Mouse (Mus musculus): ENCODE measurements at regions not wholly inside any gene's neighbourhood (a gene's known extent, or its start where the extent isn't known, plus 50 kb on each side); places are given as distances from the start of the nearest gene placed in this dataset.

DNA sequence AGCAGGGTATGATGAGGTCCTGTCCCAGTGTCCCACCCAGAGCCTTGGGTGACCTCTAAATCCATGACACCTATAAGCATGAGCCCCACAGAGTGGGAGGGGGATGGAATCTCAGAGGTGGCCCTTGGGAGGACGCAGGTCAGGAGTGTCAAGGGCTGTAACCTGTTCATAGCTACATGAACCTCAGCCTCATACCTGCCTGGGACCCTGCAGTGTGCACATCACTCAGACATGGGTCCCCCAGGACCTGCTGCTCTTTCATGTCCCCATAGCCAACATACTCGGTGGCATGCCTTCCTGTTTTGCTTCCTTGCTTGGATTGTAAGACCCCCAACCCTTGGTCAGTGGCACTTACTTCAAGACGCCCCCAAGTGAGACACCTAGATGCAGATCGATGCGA is 66.9 kb upstream of the Hs6st1 start:
- H3K36me3 ChIP-seq (ENCODE audit: control insufficient read depth, insufficient read depth): no peaks in the 10 kb centered on the region
- WGBS: 89% methylated on average over 5 of the region's 5 CpGs
- no peak overlapping the region for H3K9ac ChIP-seq (ENCODE audit: low read depth, low read length)
- H3K4me2 ChIP-seq (replicated peaks; ENCODE audit: low read depth): no peak overlapping the region
- ATAC-seq: no peak
- no peak overlapping the region for H3K4me3 ChIP-seq (ENCODE audit: low read depth, low read length)
- no peaks in the 10 kb centered on the region for H3K9me3 ChIP-seq (ENCODE audit: control insufficient read depth)
- H3K27ac ChIP-seq (ENCODE audit: low read depth, low read length): no peak overlapping the region
- no peaks in the 10 kb centered on the region for H3K27me3 ChIP-seq (replicated peaks; ENCODE audit: control insufficient read depth, insufficient read depth, low read length)
- H3K4me1 ChIP-seq (replicated peaks; ENCODE audit: control insufficient read depth, insufficient read depth, low read length): no peaks in the 10 kb centered on the region
- TF ChIP-seq CTCF (IDR thresholded peaks at IDR 0.05; ENCODE audit: low read depth): no peak

GRCm38 (mm10) chr1:36001821-36002220 is 66.4 kb upstream of the Hs6st1 start:
- no peak for TF ChIP-seq CTCF (IDR thresholded peaks at IDR 0.05; ENCODE audit: low read depth)
- H3K4me3 ChIP-seq (ENCODE audit: low read depth, low read length): no peak overlapping the region
- no peak overlapping the region for H3K9ac ChIP-seq (ENCODE audit: low read depth, low read length)
- no peaks in the 10 kb centered on the region for H3K36me3 ChIP-seq (ENCODE audit: control insufficient read depth, insufficient read depth)
- whole genome bisulfite sequencing: 67% methylated on average over 1 of the region's 1 CpGs
- H3K4me2 ChIP-seq (replicated peaks; ENCODE audit: low read depth): no peak overlapping the region
- H3K9me3 ChIP-seq (ENCODE audit: control insufficient read depth): no peaks in the 10 kb centered on the region
- no peaks in the 10 kb centered on the region for H3K4me1 ChIP-seq (replicated peaks; ENCODE audit: control insufficient read depth, insufficient read depth, low read length)
- H3K27ac ChIP-seq (ENCODE audit: low read depth, low read length): no peak overlapping the region
- no peaks in the 10 kb centered on the region for H3K27me3 ChIP-seq (replicated peaks; ENCODE audit: control insufficient read depth, insufficient read depth, low read length)
- ATAC-seq: no peak

- H3K36me3 ChIP-seq (ENCODE audit: control insufficient read depth, insufficient read depth): no peaks in the 10 kb centered on the region
- H3K27me3 ChIP-seq (replicated peaks; ENCODE audit: control insufficient read depth, insufficient read depth, low read length): no peaks in the 10 kb centered on the region
- H3K4me3 ChIP-seq (ENCODE audit: low read depth, low read length): no peak overlapping the region
- no peaks in the 10 kb centered on the region for H3K4me1 ChIP-seq (replicated peaks; ENCODE audit: control insufficient read depth, insufficient read depth, low read length)
- no peak overlapping the region for H3K4me2 ChIP-seq (replicated peaks; ENCODE audit: low read depth)
- no peak overlapping the region for H3K27ac ChIP-seq (ENCODE audit: low read depth, low read length)
- no peaks in the 10 kb centered on the region for H3K9me3 ChIP-seq (ENCODE audit: control insufficient read depth)
- WGBS: 42% methylated on average over 9 of the region's 9 CpGs
- H3K9ac ChIP-seq (ENCODE audit: low read depth, low read length): no peak overlapping the region
- no peak for ATAC-seq
- TF ChIP-seq CTCF (IDR thresholded peaks at IDR 0.05; ENCODE audit: low read depth): no peak
These were observed 64.6 kb upstream of the Hs6st1 start for GRCm38 (mm10) chr1:36003592-36003991.

GRCm38 (mm10) chr1:36008598-36008997 is 59.6 kb upstream of the Hs6st1 start:
- no peak for TF ChIP-seq CTCF (IDR thresholded peaks at IDR 0.05; ENCODE audit: low read depth)
- 86% methylated on average over 6 of the region's 6 CpGs for WGBS
- no peaks in the 10 kb centered on the region for H3K4me1 ChIP-seq (replicated peaks; ENCODE audit: control insufficient read depth, insufficient read depth, low read length)
- ATAC-seq: no peak
- no peak overlapping the region for H3K27ac ChIP-seq (ENCODE audit: low read depth, low read length)
- no peak overlapping the region for H3K4me3 ChIP-seq (ENCODE audit: low read depth, low read length)
- H3K27me3 ChIP-seq (replicated peaks; ENCODE audit: control insufficient read depth, insufficient read depth, low read length): no peaks in the 10 kb centered on the region
- no peak overlapping the region for H3K9ac ChIP-seq (ENCODE audit: low read depth, low read length)
- H3K4me2 ChIP-seq (replicated peaks; ENCODE audit: low read depth): no peak overlapping the region
- no peaks in the 10 kb centered on the region for H3K36me3 ChIP-seq (ENCODE audit: control insufficient read depth, insufficient read depth)
- no peaks in the 10 kb centered on the region for H3K9me3 ChIP-seq (ENCODE audit: control insufficient read depth)

DNA sequence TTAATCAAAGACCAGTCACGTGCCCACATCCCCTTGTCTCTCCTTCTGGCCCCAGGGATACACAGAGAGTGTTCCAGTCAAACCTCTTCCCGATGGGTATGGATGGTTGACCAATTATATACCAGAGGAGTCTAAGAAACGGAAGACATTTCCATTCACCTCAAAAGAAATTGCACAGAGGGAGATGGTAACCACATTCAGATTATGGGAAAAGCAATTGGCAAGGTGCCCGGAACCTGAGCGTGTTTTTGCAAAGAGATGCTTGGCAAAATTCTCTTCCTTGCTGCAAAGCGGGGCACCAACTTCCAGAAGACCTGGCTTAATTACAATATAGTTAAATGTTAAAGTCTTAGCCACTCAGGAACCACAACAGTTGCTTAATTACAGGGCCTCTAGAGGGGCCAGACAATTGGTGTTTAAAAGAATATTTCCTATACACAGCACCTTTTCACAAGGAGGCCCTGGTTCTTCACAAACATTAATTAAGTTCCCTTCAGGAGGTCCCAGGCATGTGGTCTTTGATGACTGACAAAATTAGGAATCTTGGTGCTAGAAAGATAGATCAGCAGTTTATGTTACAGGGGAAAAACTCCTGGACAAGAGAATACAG is 59.1 kb upstream of the Hs6st1 start:
- Histone ChIP-seq H3K27me3 (replicated peaks; ENCODE audit: control insufficient read depth, insufficient read depth, low read length) (no peaks in the 10 kb centered on the region), H3K36me3 (ENCODE audit: control insufficient read depth, insufficient read depth) (no peaks in the 10 kb centered on the region), H3K4me1 (replicated peaks; ENCODE audit: control insufficient read depth, insufficient read depth, low read length) (no peaks in the 10 kb centered on the region), H3K4me3 (ENCODE audit: low read depth, low read length) (no peak overlapping the region), H3K27ac (ENCODE audit: low read depth, low read length) (no peak overlapping the region), H3K4me2 (replicated peaks; ENCODE audit: low read depth) (no peak overlapping the region), H3K9me3 (ENCODE audit: control insufficient read depth) (no peaks in the 10 kb centered on the region), H3K9ac (ENCODE audit: low read depth, low read length) (no peak overlapping the region)
- 76% methylated on average over 6 of the region's 6 CpGs for WGBS
- ATAC-seq: no peak
- no peak for TF ChIP-seq CTCF (IDR thresholded peaks at IDR 0.05; ENCODE audit: low read depth)

DNA sequence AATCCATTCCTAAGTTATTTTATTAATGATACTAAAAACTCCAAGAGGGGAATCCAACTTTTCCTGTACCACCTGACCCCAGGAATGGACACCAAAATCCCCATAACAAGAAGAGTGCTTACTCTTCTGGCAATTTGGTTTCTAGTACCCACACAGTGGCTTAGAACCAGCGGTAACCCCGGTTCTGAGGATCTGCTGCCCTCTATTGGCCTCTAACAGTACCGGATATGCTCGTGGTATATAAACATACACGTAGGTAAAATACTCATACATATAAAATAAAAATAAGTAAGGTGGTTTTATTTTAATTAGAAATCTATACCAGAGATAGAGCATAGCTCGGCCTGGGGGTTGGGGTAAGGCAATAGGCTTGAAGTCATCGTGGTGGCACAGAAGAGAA is 58.0 kb upstream of the Hs6st1 start:
- H3K4me3 ChIP-seq (ENCODE audit: low read depth, low read length): no peak overlapping the region
- ATAC-seq: no peak
- no peak overlapping the region for H3K9ac ChIP-seq (ENCODE audit: low read depth, low read length)
- H3K4me1 ChIP-seq (replicated peaks; ENCODE audit: control insufficient read depth, insufficient read depth, low read length): no peaks in the 10 kb centered on the region
- no peaks in the 10 kb centered on the region for H3K27me3 ChIP-seq (replicated peaks; ENCODE audit: control insufficient read depth, insufficient read depth, low read length)
- no peaks in the 10 kb centered on the region for H3K36me3 ChIP-seq (ENCODE audit: control insufficient read depth, insufficient read depth)
- H3K9me3 ChIP-seq (ENCODE audit: control insufficient read depth): no peaks in the 10 kb centered on the region
- WGBS: 84% methylated on average over 7 of the region's 7 CpGs
- H3K4me2 ChIP-seq (replicated peaks; ENCODE audit: low read depth): no peak overlapping the region
- no peak overlapping the region for H3K27ac ChIP-seq (ENCODE audit: low read depth, low read length)
- peak; percentile 26 for TF ChIP-seq CTCF (IDR thresholded peaks at IDR 0.05; ENCODE audit: low read depth)

GRCm38 (mm10) chr1:36010834-36011233 is 57.4 kb upstream of the Hs6st1 start:
- WGBS: 83% methylated on average over 12 of the region's 12 CpGs
- Histone ChIP-seq H3K27me3 (replicated peaks; ENCODE audit: control insufficient read depth, insufficient read depth, low read length) (no peaks in the 10 kb centered on the region), H3K9me3 (ENCODE audit: control insufficient read depth) (no peaks in the 10 kb centered on the region), H3K36me3 (ENCODE audit: control insufficient read depth, insufficient read depth) (no peaks in the 10 kb centered on the region), H3K9ac (ENCODE audit: low read depth, low read length) (no peak overlapping the region), H3K4me3 (ENCODE audit: low read depth, low read length) (no peak overlapping the region), H3K4me2 (replicated peaks; ENCODE audit: low read depth) (no peak overlapping the region), H3K4me1 (replicated peaks; ENCODE audit: control insufficient read depth, insufficient read depth, low read length) (no peaks in the 10 kb centered on the region), H3K27ac (ENCODE audit: low read depth, low read length) (no peak overlapping the region)
- no peak for TF ChIP-seq CTCF (IDR thresholded peaks at IDR 0.05; ENCODE audit: low read depth)
- no peak for ATAC-seq

Data from intestine, postnatal 0 days (tissue).